Mouse (Mus musculus) forebrain, embryonic 14.5 days (tissue): ENCODE data around the gene Cbll1. TPM values are rescaled to one million over a fixed set of nuclear protein-coding genes. Genes with fewer than 3 reads are reported as not detected.
"Not testable (repeated sequence)": the region's sequence is repeated elsewhere in the genome, so short reads cannot be mapped to it uniquely, and the experiment has no call there.

Experiments used
- ATAC-seq: fragments of 200-750 bp; cut with Nextera tagmentation; 2 replicates; pipeline ENCODE4 v1.8.0; 2017; ENCODE audit warnings: mild to moderate bottlenecking, moderate library complexity
- DNase-seq: peaks from one replicate; pipeline ENCODE4 v3.0.0-alpha.2; 2015; ENCODE audit warnings: low spot score
- H3K27ac ChIP-seq: fragments of 300-500 bp; sonication (generic); 2 replicates; pipeline ENCODE4 v1.5.1; 2014; ENCODE audit warnings: low read depth, mild to moderate bottlenecking, control low read depth, low read length, moderate library complexity
- H3K27me3 ChIP-seq: fragments of 300-500 bp; sonication (generic); replicated peaks from 2 replicates; pipeline ENCODE4 v1.6.1; 2014; ENCODE audit warnings: low read length, control low read depth, mixed read lengths; ENCODE audit not compliant: control insufficient read depth, insufficient read depth
- H3K36me3 ChIP-seq: fragments of 300-500 bp; sonication (generic); 2 replicates; pipeline ENCODE4 v1.6.1; 2014; ENCODE audit warnings: low read length, control low read depth; ENCODE audit not compliant: control insufficient read depth, insufficient read depth
- H3K4me1 ChIP-seq: fragments of 300-500 bp; sonication (generic); 2 replicates; pipeline ENCODE4 v1.6.1; 2014; ENCODE audit warnings: antibody characterized with exemption, low read length, control low read depth; ENCODE audit not compliant: control insufficient read depth, insufficient read depth
- H3K4me2 ChIP-seq: fragments of 300-500 bp; sonication (generic); 2 replicates; pipeline ENCODE4 v1.6.1; 2014; ENCODE audit warnings: mild to moderate bottlenecking, control low read depth, low read length
- H3K4me3 ChIP-seq: fragments of 300-500 bp; sonication (generic); 2 replicates; pipeline ENCODE4 v1.5.1; 2014; ENCODE audit warnings: low read depth, low read length, control low read depth
- H3K9ac ChIP-seq: fragments of 300-500 bp; sonication (generic); 2 replicates; pipeline ENCODE4 v1.6.1; 2014; ENCODE audit warnings: mild to moderate bottlenecking, low read length, control low read depth, moderate library complexity
- H3K9me3 ChIP-seq: fragments of 300-500 bp; sonication (generic); replicated peaks from 2 replicates; pipeline ENCODE4 v1.6.1; 2016; ENCODE audit warnings: low read length, control low read depth, mixed read lengths; ENCODE audit not compliant: control insufficient read depth
- WGBS: fragments of 180-500 bp; shearing (Covaris S2); extraction: QIAGEN DNeasy Blood & Tissue Kit; methylation state at CpG from one replicate; pipeline ENCODE4 v1.1.7; 2014; 5-methylcytosine and 5-hydroxymethylcytosine counted together
- polyA plus RNA-seq: library from polyadenylated mRNA; unstranded; fragments of >200 nt; fragmentation: Nextera tagmentation; extraction: Ambion mirVana; gene quantifications from 2 replicates; pipeline ENCODE4 v1.2.1, GENCODE M21; 2014

The Cbll1 gene
- polyA plus RNA-seq, 1 experiment from 2014 or later: 20.3 TPM

DNA sequence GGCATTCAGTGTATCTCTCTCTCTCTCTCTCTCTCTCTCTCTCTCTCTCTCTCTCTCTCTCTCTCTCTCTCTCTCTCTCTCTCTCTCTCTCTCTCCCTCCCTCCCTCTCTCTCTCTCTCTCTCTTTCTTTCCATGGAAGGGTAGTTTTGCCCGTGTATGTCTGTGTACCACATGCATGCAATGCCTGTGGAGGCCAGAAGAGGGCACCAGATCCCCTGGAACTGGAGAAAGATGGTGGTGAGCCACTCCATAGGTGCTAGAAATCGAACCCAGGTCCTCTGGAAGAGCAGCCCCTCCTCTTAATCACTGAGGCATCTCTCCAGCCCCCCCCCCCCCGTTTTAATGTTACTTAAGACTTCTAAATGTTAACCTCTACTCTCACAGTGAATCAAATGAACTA, 39.1 kb downstream of the Cbll1 start:
- not testable (repeated sequence) for H3K4me3 ChIP-seq, H3K9ac ChIP-seq, ATAC-seq, H3K27ac ChIP-seq, H3K9me3 ChIP-seq, H3K36me3 ChIP-seq, DNase-seq, H3K4me2 ChIP-seq, H3K4me1 ChIP-seq, H3K27me3 ChIP-seq
- 45% methylated on average over 3 of the region's 3 CpGs for WGBS

DNA sequence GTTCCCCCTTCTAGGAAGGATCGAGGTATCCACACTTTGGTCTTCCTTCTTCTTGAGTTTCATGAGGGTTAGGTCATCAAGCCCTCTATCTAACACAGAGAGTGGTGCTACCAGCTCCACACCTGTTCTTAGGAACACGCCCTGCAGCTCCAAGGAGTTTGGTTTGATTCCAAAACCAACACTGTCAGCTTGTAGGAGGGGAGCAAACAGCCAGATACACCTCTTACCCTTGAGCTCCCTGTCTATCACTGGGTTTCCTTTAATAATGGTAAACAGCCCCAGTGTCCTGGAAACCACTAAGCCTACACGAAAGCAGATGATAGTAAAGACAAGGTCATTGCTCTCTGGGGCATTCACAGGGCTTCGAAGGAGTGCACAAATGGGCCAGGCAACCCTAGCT, 40.9 kb downstream of the Cbll1 start:
- 79% methylated on average over 4 of the region's 4 CpGs for WGBS
- Histone ChIP-seq H3K4me3 (no peak overlapping the region), H3K9me3 (no peaks in the 10 kb centered on the region), H3K9ac (no peak overlapping the region), H3K36me3 (no peaks in the 10 kb centered on the region), H3K27ac (no peak overlapping the region), H3K4me1 (peaks cover 3% of the 10 kb centered on the region; the same call in 1 of the 2 replicates), H3K4me2 (no peak overlapping the region), H3K27me3 (no peaks in the 10 kb centered on the region)
- no peak for DNase-seq
- ATAC-seq: no peak

DNA sequence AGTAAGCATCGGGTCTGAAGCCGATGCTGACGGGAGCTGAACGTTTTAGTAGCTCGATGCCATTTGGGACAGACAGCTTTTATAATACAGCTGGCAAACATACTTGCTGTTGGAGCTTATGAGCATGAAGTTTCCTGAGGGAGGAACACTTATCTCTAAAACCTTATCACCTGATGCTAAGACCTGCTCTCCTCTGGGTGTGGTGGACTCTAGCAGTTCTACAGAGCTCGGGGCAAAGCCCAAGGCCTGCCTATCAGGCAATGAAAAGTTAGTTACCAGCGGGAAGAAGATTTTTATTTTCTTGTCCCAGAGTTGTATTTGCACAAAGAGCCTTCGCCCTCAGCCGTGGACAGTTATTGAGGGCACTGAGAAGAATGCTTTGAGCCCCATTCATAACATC, 43.1 kb downstream of the Cbll1 start:
- no peaks in the 10 kb centered on the region for H3K27me3 ChIP-seq
- DNase-seq: no peak
- no peaks in the 10 kb centered on the region for H3K9me3 ChIP-seq
- WGBS: 84% methylated on average over 9 of the region's 9 CpGs
- peaks cover 3% of the 10 kb centered on the region; the same call in 1 of the 2 replicates for H3K4me1 ChIP-seq
- H3K36me3 ChIP-seq: no peaks in the 10 kb centered on the region
- H3K4me2 ChIP-seq: no peak overlapping the region
- no peak overlapping the region for H3K27ac ChIP-seq
- H3K9ac ChIP-seq: no peak overlapping the region
- H3K4me3 ChIP-seq: no peak overlapping the region
- no peak for ATAC-seq

DNA sequence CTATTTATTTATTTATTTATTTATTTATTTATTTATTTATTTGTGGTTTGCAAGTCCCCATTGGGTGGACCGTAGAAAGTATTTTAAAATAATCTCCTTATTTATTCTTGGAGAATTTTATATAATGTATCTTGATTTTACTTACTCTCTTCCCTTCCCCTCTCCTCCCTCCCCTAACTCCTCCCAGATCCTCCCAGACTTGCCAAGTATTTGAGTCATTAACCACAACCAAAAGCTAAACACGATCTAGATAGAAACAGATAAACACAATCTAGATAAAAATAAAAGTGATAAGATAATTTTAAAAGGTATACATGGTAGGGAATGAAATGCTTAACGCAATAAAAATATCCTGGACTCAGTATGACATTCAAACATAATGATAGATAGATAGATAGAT, 50.1 kb downstream of the Cbll1 start:
- ATAC-seq (no peak), DNase-seq (no peak)
- 90% methylated on average over 3 of the region's 3 CpGs for WGBS
- H3K9ac ChIP-seq: no peak overlapping the region
- no peak overlapping the region for H3K4me3 ChIP-seq
- no peak overlapping the region for H3K27ac ChIP-seq
- no peaks in the 10 kb centered on the region for H3K9me3 ChIP-seq
- no peaks in the 10 kb centered on the region for H3K36me3 ChIP-seq
- no peak overlapping the region for H3K4me2 ChIP-seq
- H3K4me1 ChIP-seq: 0 out of 2 replicates have a peak, but pooled peaks cover 3% of the 10 kb centered on the region
- no peaks in the 10 kb centered on the region for H3K27me3 ChIP-seq

DNA sequence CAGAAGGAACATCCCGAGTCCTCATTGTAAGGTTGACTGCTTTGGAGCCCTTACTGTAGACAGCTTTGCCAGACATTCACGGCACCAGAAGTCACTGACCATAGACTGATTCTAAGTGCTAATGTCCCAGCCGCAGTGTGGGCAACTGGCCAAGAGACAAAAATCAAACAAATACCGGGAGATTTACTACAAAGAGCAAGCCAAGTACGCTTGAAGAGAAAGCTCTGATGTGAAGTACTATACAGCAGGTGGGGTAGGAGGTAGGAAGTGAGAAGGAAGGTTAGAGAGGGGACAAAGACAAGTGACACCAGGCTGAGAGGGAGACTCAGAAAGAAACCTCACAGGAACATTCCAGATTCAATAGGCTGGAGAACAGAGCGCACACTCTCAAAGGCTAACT, 54.6 kb downstream of the Cbll1 start:
- Histone ChIP-seq H3K9ac (no peak overlapping the region), H3K36me3 (no peaks in the 10 kb centered on the region), H3K27me3 (no peaks in the 10 kb centered on the region), H3K9me3 (no peaks in the 10 kb centered on the region), H3K4me2 (no peak overlapping the region), H3K4me3 (no peak overlapping the region), H3K27ac (no peak overlapping the region), H3K4me1 (0 out of 2 replicates have a peak, but pooled peaks cover 3% of the 10 kb centered on the region)
- ATAC-seq (no peak), DNase-seq (no peak)
- 72% methylated on average over 6 of the region's 6 CpGs for WGBS

DNA sequence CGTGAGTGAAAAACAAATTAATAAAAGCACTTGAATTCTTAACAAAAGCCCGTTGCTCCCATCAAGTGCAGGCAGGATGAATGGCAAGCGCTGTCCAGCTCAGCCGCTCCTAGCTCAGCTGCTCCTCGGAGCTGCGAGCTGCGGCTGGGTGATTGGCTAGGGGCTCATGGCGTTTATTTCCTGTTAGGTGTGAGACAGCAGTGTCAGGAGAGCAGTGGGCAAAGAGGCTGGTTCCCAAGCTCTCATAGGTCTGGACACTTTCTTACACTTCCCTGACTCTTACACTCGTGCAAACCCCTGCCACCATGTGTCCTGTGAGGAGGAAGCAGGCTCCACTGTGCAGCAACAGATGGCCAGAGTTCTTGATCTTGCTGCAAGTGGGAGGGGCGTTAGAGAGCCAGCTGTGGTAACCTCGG, 55.3 kb downstream of the Cbll1 start:
- peak; percentile 42 for DNase-seq
- H3K4me2 ChIP-seq: peak overlapping the region; percentile 41
- no peaks in the 10 kb centered on the region for H3K27me3 ChIP-seq
- H3K36me3 ChIP-seq: no peaks in the 10 kb centered on the region
- ATAC-seq: peak; percentile 78
- 3% methylated on average over 11 of the region's 11 CpGs for WGBS
- 0 out of 2 replicates have a peak, but pooled peaks cover 3% of the 10 kb centered on the region for H3K4me1 ChIP-seq
- H3K9me3 ChIP-seq: no peaks in the 10 kb centered on the region
- H3K4me3 ChIP-seq: peak overlapping the region; percentile 3; the same call in 1 of the 2 replicates
- no peak overlapping the region for H3K27ac ChIP-seq
- H3K9ac ChIP-seq: no peak overlapping the region; the same call in 1 of the 2 replicates

DNA sequence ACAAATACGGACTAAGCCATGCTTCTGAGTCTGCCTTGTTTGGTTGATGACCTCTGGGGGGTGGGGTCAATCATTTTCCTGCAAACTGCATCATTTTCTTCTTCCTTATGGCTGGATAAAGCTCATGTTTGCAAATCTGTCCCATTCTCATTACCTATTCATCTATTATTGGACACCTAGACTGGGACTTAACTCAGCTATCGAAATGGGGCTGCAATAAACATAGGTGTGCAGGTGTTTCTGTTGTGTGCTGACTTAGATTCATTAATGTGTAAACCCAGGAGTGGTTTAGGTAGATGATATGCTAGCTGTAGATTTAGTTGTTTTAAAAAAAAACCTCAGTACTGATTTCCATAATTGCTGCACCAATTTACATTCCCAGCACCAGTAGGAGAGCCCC, 59.8 kb downstream of the Cbll1 start:
- DNase-seq: no peak
- H3K4me1 ChIP-seq: no peaks in the 10 kb centered on the region
- H3K9me3 ChIP-seq: no peaks in the 10 kb centered on the region
- H3K27me3 ChIP-seq: no peaks in the 10 kb centered on the region
- ATAC-seq: no peak
- WGBS: 77% methylated on average over 2 of the region's 2 CpGs
- H3K4me3 ChIP-seq: no peak overlapping the region
- no peaks in the 10 kb centered on the region for H3K36me3 ChIP-seq
- no peak overlapping the region for H3K27ac ChIP-seq
- no peak overlapping the region for H3K9ac ChIP-seq
- H3K4me2 ChIP-seq: no peak overlapping the region

DNA sequence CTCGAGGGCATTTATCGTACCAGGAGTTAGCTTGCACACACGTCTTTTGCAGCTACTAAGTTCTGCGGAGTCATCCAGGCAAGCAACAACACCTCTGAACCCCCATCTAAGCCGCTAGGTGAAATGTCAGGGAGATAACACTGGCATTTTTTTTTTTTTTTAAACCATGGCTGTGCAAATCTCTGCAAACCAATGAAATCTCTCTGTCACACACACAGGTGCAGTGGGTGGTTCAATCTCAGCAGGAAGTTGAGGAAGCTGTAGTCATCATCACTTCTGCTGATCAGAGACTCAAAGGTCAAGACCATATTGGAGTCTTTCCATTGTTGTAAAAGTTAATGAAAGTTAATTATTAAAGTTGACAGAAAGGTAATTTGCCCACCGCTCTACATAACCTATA, 61.6 kb downstream of the Cbll1 start:
- Histone ChIP-seq H3K4me2 (no peak overlapping the region), H3K4me1 (no peaks in the 10 kb centered on the region), H3K4me3 (no peak overlapping the region), H3K27ac (no peak overlapping the region), H3K27me3 (no peaks in the 10 kb centered on the region), H3K36me3 (no peaks in the 10 kb centered on the region), H3K9me3 (no peaks in the 10 kb centered on the region), H3K9ac (no peak overlapping the region)
- WGBS: 80% methylated on average over 6 of the region's 6 CpGs
- no peak for DNase-seq
- ATAC-seq: no peak
